Mouse (Mus musculus): ENCODE data around the gene Gprc5d. TPM values are rescaled to one million over a fixed set of nuclear protein-coding genes. Genes with fewer than 3 reads are reported as not detected.

Gene Gprc5d
- not detected for total RNA-seq (2021)

- DNase-seq: no peak
- intact Hi-C loops (cut with DNase I): no loop called here
These were observed at the start of gene Gprc5d for GRCm38 (mm10) chr6:135118183-135118582. Gene Gprc5d (minus strand): TSS chr6:135118283.

- DNase-seq: no peak
- intact Hi-C loops (cut with DNase I): no loop called here
These were observed 48.6 kb upstream of the Gprc5d start for GRCm38 (mm10) chr6:135166712-135167111.

- DNase-seq: no peak
- intact Hi-C loops (cut with DNase I): no loop called here
These were observed 48.2 kb upstream of the Gprc5d start for GRCm38 (mm10) chr6:135166262-135166661.

- intact Hi-C loops (cut with DNase I): no loop called here
- DNase-seq: no peak
These were observed 47.6 kb upstream of the Gprc5d start for GRCm38 (mm10) chr6:135165706-135166105.

GRCm38 (mm10) chr6:135165191-135165590 lies 47.1 kb upstream of the Gprc5d start:
- intact Hi-C loops (cut with DNase I): no loop called here
- DNase-seq: no peak

- intact Hi-C loops (cut with DNase I): no loop called here
- DNase-seq: no peak
These were observed 44.8 kb upstream of the Gprc5d start for GRCm38 (mm10) chr6:135162861-135163260.

GRCm38 (mm10) chr6:135162311-135162710 lies 44.2 kb upstream of the Gprc5d start:
- intact Hi-C loops (cut with DNase I): no loop called here
- no peak for DNase-seq

GRCm38 (mm10) chr6:135161356-135161755 lies 43.3 kb upstream of the Gprc5d start:
- DNase-seq: no peak
- intact Hi-C loops (cut with DNase I): no loop called here

GRCm38 (mm10) chr6:135158509-135158908 lies 40.4 kb upstream of the Gprc5d start:
- DNase-seq: no peak
- intact Hi-C loops (cut with DNase I): loop anchor here (10.0 kb wide), 2 partner anchors 76 to 216 kb away; no protein-coding TSS in a partner anchor

- intact Hi-C loops (cut with DNase I): loop anchor here (10.0 kb wide), 2 partner anchors 77 to 217 kb away; no protein-coding TSS in a partner anchor
- DNase-seq: no peak
These were observed 39.4 kb upstream of the Gprc5d start for GRCm38 (mm10) chr6:135157496-135157895.

GRCm38 (mm10) chr6:135156597-135156996 lies 38.5 kb upstream of the Gprc5d start:
- DNase-seq: no peak
- intact Hi-C loops (cut with DNase I): loop anchor here (10.0 kb wide), 2 partner anchors 78 to 218 kb away; no protein-coding TSS in a partner anchor

GRCm38 (mm10) chr6:135153719-135154118 lies 35.6 kb upstream of the Gprc5d start:
- no peak for DNase-seq
- intact Hi-C loops (cut with DNase I): loop anchor here (10.0 kb wide), 2 partner anchors 81 to 221 kb away; no protein-coding TSS in a partner anchor

- intact Hi-C loops (cut with DNase I): loop anchor here (10.0 kb wide), 2 partner anchors 84 to 224 kb away; no protein-coding TSS in a partner anchor
These were observed 32.2 kb upstream of the Gprc5d start for GRCm38 (mm10) chr6:135150311-135150710.

GRCm38 (mm10) chr6:135149722-135150121 lies 31.6 kb upstream of the Gprc5d start:
- intact Hi-C loops (cut with DNase I): loop anchor here (10.0 kb wide), 2 partner anchors 85 to 225 kb away; no protein-coding TSS in a partner anchor
- no peak for DNase-seq

More at GRCm38 (mm10) chr6:135150311-135150710, 32.2 kb upstream of the Gprc5d start:
- DNase-seq: peak; percentile 31

- DNase-seq: no peak
- intact Hi-C loops (cut with DNase I): no loop called here
These were observed 31.1 kb upstream of the Gprc5d start for GRCm38 (mm10) chr6:135149175-135149574.

- DNase-seq: no peak
- intact Hi-C loops (cut with DNase I): no loop called here
These were observed 30.4 kb upstream of the Gprc5d start for GRCm38 (mm10) chr6:135148506-135148905.

- no peak for DNase-seq
- intact Hi-C loops (cut with DNase I): loop anchor here (2.0 kb wide), 1 partner anchor 57 kb away; no protein-coding TSS in a partner anchor
These were observed 27.9 kb upstream of the Gprc5d start for GRCm38 (mm10) chr6:135145976-135146375.

GRCm38 (mm10) chr6:135144516-135144915 lies 26.4 kb upstream of the Gprc5d start:
- intact Hi-C loops (cut with DNase I): loop anchor here (2.0 to 5.0 kb wide), 2 partner anchors 56 to 117 kb away; no protein-coding TSS in a partner anchor
- DNase-seq: peak; percentile 27

GRCm38 (mm10) chr6:135143151-135143550 lies 25.1 kb upstream of the Gprc5d start:
- DNase-seq: no peak
- intact Hi-C loops (cut with DNase I): loop anchor here (5.0 kb wide), 1 partner anchor 116 kb away; no protein-coding TSS in a partner anchor

- DNase-seq: no peak
- intact Hi-C loops (cut with DNase I): loop anchor here (5.0 kb wide), 1 partner anchor 114 kb away; no protein-coding TSS in a partner anchor
These were observed 23.5 kb upstream of the Gprc5d start for GRCm38 (mm10) chr6:135141451-135142147.

GRCm38 (mm10) chr6:135138746-135139145 lies 20.7 kb upstream of the Gprc5d start:
- DNase-seq: no peak
- intact Hi-C loops (cut with DNase I): no loop called here

GRCm38 (mm10) chr6:135138207-135138606 lies 20.1 kb upstream of the Gprc5d start:
- intact Hi-C loops (cut with DNase I): no loop called here
- DNase-seq: no peak
